8 mouse cellular contexts compared by ENCODE assay signal in the genomic region with DNA sequence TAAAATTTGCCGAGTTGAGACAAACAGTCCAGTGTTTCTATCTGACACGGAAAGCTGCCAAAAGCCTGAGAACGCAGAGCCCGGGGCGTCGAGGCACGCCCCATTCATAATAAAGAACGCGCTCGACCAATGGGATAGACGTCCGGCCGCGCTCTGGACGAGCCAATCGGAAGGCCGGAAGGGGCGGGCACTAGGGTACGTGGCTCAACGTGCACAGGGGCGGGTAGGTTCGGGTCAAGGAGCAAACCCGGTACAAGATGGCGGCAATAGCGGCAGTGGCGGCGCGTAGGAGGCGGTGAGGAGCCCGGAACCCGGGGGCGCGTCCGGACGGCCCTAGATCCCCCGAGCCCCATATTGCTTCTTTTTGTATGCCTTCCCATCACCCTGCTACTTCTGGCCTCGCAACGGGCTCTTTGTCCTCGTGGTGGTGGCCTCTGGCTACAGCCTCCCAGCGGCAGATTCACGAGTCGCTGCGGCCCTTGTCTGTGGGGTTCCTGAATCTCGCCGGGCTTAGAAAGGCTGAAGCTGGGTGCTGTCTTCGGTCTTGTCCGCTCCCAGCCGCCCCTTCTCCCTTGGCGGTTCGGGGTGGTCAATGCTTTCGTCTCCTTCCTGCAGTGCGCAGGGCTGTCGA. TPM values are rescaled to one million over a fixed set of nuclear protein-coding genes. Genes with fewer than 3 reads are reported as not detected.
DNase-seq lines count a peak whose midpoint lies in the region; ATAC-seq and TF ChIP-seq lines count a peak whose summit lies in the region.

TSS of gene Ganab (plus strand) at position 207 of the 631 bp plus-strand sequence.

- H3K4me3 ChIP-seq in hindbrain, embryonic 10.5 days, result peak within 1 kb of the TSS; percentile 92
- H3K4me3 ChIP-seq in lung, postnatal 0 days (ENCODE audit: low read depth, low read length), result peak within 1 kb of the TSS; percentile 95

- TF ChIP-seq EP300 in lung, postnatal 0 days (IDR thresholded peaks at IDR 0.05), result no peak

- H3K27ac ChIP-seq in hindbrain, embryonic 10.5 days, result peak within 1 kb of the TSS; percentile 96
- H3K27ac ChIP-seq in lung, postnatal 0 days (ENCODE audit: low read length), result peak within 1 kb of the TSS; percentile 88

- peak within 1 kb of the TSS; percentile 91 for H3K9ac ChIP-seq in lung, postnatal 0 days (replicated peaks; ENCODE audit: low read depth)

- no peaks in the 10 kb centered on the region for H3K27me3 ChIP-seq in hindbrain, embryonic 10.5 days (ENCODE audit: insufficient read depth, poor library complexity, severe bottlenecking)
- H3K27me3 ChIP-seq in lung, postnatal 0 days (replicated peaks; ENCODE audit: insufficient read depth, low read length), result no peaks in the 10 kb centered on the region

- H3K36me3 ChIP-seq in hindbrain, embryonic 10.5 days, result peaks cover 59% of the 10 kb centered on the region
- no peaks in the 10 kb centered on the region for H3K36me3 ChIP-seq in lung, postnatal 0 days (ENCODE audit: insufficient read depth, low read length)

- ATAC-seq in frontal cortex, adult (ENCODE audit: low TSS enrichment), result peak; percentile 98
- ATAC-seq in lung, postnatal 0 days, result peak; percentile 100

- H3K9me3 ChIP-seq in hindbrain, embryonic 10.5 days, result no peaks in the 10 kb centered on the region
- no peaks in the 10 kb centered on the region for H3K9me3 ChIP-seq in lung, postnatal 0 days (ENCODE audit: low read length)

- TF ChIP-seq CTCF in lung, postnatal 0 days (IDR thresholded peaks at IDR 0.05), result peak; percentile 40

- H3K4me2 ChIP-seq in lung, postnatal 0 days (replicated peaks; ENCODE audit: low read depth, low read length), result peak within 1 kb of the TSS; percentile 92

- under 1% methylated on average over 53 of the region's 53 CpGs for WGBS in hindbrain, embryonic 10.5 days
- WGBS in lung, postnatal 0 days, result 2% methylated on average over 53 of the region's 53 CpGs

- peaks cover 47% of the 10 kb centered on the region for H3K4me1 ChIP-seq in hindbrain, embryonic 10.5 days (replicated peaks)
- H3K4me1 ChIP-seq in lung, postnatal 0 days (ENCODE audit: insufficient read depth, low read depth, low read length), result peaks cover 6% of the 10 kb centered on the region; the same call in 1 of the 2 replicates

- peak; percentile 91 for DNase-seq in MEL-GATA-1-ER (ENCODE audit: extremely low read depth, low read depth)
- DNase-seq in cerebellum, adult 8-10 months, result peak; percentile 93
- DNase-seq in hindbrain, embryonic 10.5 days (ENCODE audit: low spot score), result peak; percentile 96
- peak; percentile 97 for DNase-seq in layer of hippocampus, adult 9-11 months
- peak; percentile 99 for DNase-seq in lung, postnatal 0 days (ENCODE audit: low spot score)
- peak; percentile 87 for DNase-seq in ovary, postnatal 14 days (ENCODE audit: low spot score)
- peak; percentile 96 for DNase-seq in thymus, postnatal 14 days

RNA-seq across cellular contexts. Expression of gene Ganab, which starts in this region (rescaled TPM):
- polyA plus RNA-seq in hindbrain, embryonic 10.5 days (2016; fragmentation: Nextera tagmentation; extraction: Ambion mirVana), result 113 and 125 TPM in 2 replicates
- polyA plus RNA-seq in lung, postnatal 0 days (2015; fragmentation: Nextera tagmentation; extraction: Ambion mirVana), result 41.4 and 45.7 TPM in 2 replicates

Comparison
In these comparisons a context has a peak if more than half of its experiments do, and no peak if none do; other contexts are left out.
1. Peak in every context shown above with its lines: DNase-seq, ATAC-seq, H3K4me3 ChIP-seq and H3K27ac ChIP-seq.